Mouse (Mus musculus) small intestine, adult 2 months (tissue): ENCODE measurements around the gene Prmt8. TPM values are rescaled to one million over a fixed set of nuclear protein-coding genes. Genes with fewer than 3 reads are reported as not detected.

Source experiments
- H3K27ac ChIP-seq: fragments of 200-500 bp; 2 replicates; pipeline ENCODE4 v1.5.1; 2012; ENCODE audit warnings: low read depth, low read length, control low read depth, inconsistent platforms; ENCODE audit not compliant: insufficient read depth
- H3K27me3 ChIP-seq: fragments of 200-500 bp; 2 replicates; pipeline ENCODE4 v1.6.1; 2012; ENCODE audit warnings: mild to moderate bottlenecking, moderate library complexity, low read length, inconsistent platforms; ENCODE audit not compliant: control insufficient read depth, insufficient read depth
- H3K36me3 ChIP-seq: fragments of 200-500 bp; 2 replicates; pipeline ENCODE4 v1.6.1; 2012; ENCODE audit warnings: mild to moderate bottlenecking, low read length, control low read depth, inconsistent platforms; ENCODE audit not compliant: control insufficient read depth, insufficient read depth
- H3K4me1 ChIP-seq: fragments of 200-500 bp; 2 replicates; pipeline ENCODE4 v1.6.1; 2012; ENCODE audit warnings: low read length, inconsistent platforms, mixed read lengths; ENCODE audit not compliant: control insufficient read depth, insufficient read depth, insufficient read length
- H3K4me3 ChIP-seq: fragments of 200-500 bp; 2 replicates; pipeline ENCODE4 v1.5.1; 2012; ENCODE audit warnings: low read depth, mild to moderate bottlenecking, control low read depth, inconsistent platforms, low read length, moderate library complexity
- CTCF ChIP-seq: fragments of 200-500 bp; IDR thresholded peaks from 2 replicates; pipeline ENCODE4 v1.5.1; 2012; ENCODE audit warnings: low read depth, mild to moderate bottlenecking, control low read depth, inconsistent platforms, low read length, moderate library complexity, mixed read lengths; ENCODE audit not compliant: insufficient replicate concordance, insufficient read length; ENCODE audit errors: extremely low read depth
- POLR2A ChIP-seq: fragments of 200-500 bp; IDR thresholded peaks from 2 replicates; pipeline ENCODE4 v1.6.1; 2012; ENCODE audit warnings: low read depth, mild to moderate bottlenecking, control low read depth, inconsistent platforms, low read length, moderate library complexity
- WGBS: fragments of 180-500 bp; shearing (Covaris S2); methylation state at CpG from one replicate; pipeline ENCODE4 v1.1.7; 2018; 5-methylcytosine and 5-hydroxymethylcytosine counted together
- polyA plus RNA-seq: library from polyadenylated mRNA; depleted of rRNA; stranded (reverse); fragments of >200 nt; gene quantifications from 2 replicates; pipeline ENCODE4 v1.2.3, GENCODE M21; 2012

Prmt8 gene
- polyA plus RNA-seq, 1 experiment = 0.10 TPM

GRCm38 (mm10) chr6:127683561-127683960, 85.7 kb downstream of the Prmt8 start:
- WGBS = 73% methylated on average over 8 of the region's 8 CpGs
- no peak overlapping the region for H3K4me3 ChIP-seq

GRCm38 (mm10) chr6:127680784-127681183, 88.5 kb downstream of the Prmt8 start:
- 34% methylated on average over 7 of the region's 7 CpGs for WGBS
- H3K4me3 ChIP-seq = no peak overlapping the region
- peaks cover 31% of the 10 kb centered on the region for H3K4me1 ChIP-seq
- no peaks in the 10 kb centered on the region for H3K36me3 ChIP-seq
- H3K27me3 ChIP-seq = no peaks in the 10 kb centered on the region
- TF ChIP-seq CTCF (no peak), POLR2A (no peak)
- H3K27ac ChIP-seq = peak overlapping the region; percentile 22

More at GRCm38 (mm10) chr6:127683561-127683960, 85.7 kb downstream of the Prmt8 start:
- Histone ChIP-seq H3K36me3 (no peaks in the 10 kb centered on the region), H3K27ac (no peak overlapping the region), H3K27me3 (no peaks in the 10 kb centered on the region), H3K4me1 (peaks cover 26% of the 10 kb centered on the region)
- TF ChIP-seq CTCF (no peak), POLR2A (no peak)

GRCm38 (mm10) chr6:127678998-127679397, 90.3 kb downstream of the Prmt8 start:
- Histone ChIP-seq H3K4me1 (peaks cover 39% of the 10 kb centered on the region), H3K36me3 (no peaks in the 10 kb centered on the region), H3K27ac (peak overlapping the region; percentile 88), H3K27me3 (no peaks in the 10 kb centered on the region), H3K4me3 (no peak overlapping the region)
- TF ChIP-seq CTCF (no peak), POLR2A (no peak)
- WGBS = 24% methylated on average over 3 of the region's 3 CpGs

GRCm38 (mm10) chr6:127678320-127678719, 91.0 kb downstream of the Prmt8 start:
- Histone ChIP-seq H3K27me3 (no peaks in the 10 kb centered on the region), H3K36me3 (no peaks in the 10 kb centered on the region), H3K4me3 (no peak overlapping the region), H3K4me1 (peaks cover 42% of the 10 kb centered on the region), H3K27ac (peak overlapping the region; percentile 59)
- WGBS = 68% methylated on average over 9 of the region's 9 CpGs
- TF ChIP-seq POLR2A = no peak
- TF ChIP-seq CTCF = no peak

GRCm38 (mm10) chr6:127676866-127677265, 92.4 kb downstream of the Prmt8 start:
- H3K4me3 ChIP-seq = no peak overlapping the region
- no peak for TF ChIP-seq CTCF
- TF ChIP-seq POLR2A = no peak
- peaks cover 42% of the 10 kb centered on the region for H3K4me1 ChIP-seq
- 86% methylated on average over 11 of the region's 11 CpGs for WGBS
- H3K27ac ChIP-seq = no peak overlapping the region
- H3K36me3 ChIP-seq = no peaks in the 10 kb centered on the region
- no peaks in the 10 kb centered on the region for H3K27me3 ChIP-seq

- Histone ChIP-seq H3K27me3 (no peaks in the 10 kb centered on the region), H3K36me3 (no peaks in the 10 kb centered on the region; the same call in 1 of the 2 replicates), H3K4me3 (no peak overlapping the region), H3K4me1 (peaks cover 19% of the 10 kb centered on the region), H3K27ac (no peak overlapping the region)
- TF ChIP-seq POLR2A (no peak), CTCF (no peak)
- WGBS = 77% methylated on average over 7 of the region's 7 CpGs
Measured at GRCm38 (mm10) chr6:127672071-127672470, 97.2 kb downstream of the Prmt8 start.

GRCm38 (mm10) chr6:127670031-127670430, 99.2 kb downstream of the Prmt8 start:
- Histone ChIP-seq H3K27ac (no peak overlapping the region), H3K4me1 (peaks cover 4% of the 10 kb centered on the region), H3K27me3 (no peaks in the 10 kb centered on the region), H3K4me3 (no peak overlapping the region), H3K36me3 (no peaks in the 10 kb centered on the region; the same call in 1 of the 2 replicates)
- TF ChIP-seq POLR2A = no peak
- peak; percentile 28; the same call in 1 of the 2 replicates for TF ChIP-seq CTCF
- WGBS = 95% methylated on average over 4 of the region's 4 CpGs
